Mouse (Mus musculus) spleen, embryonic (tissue): Measurements from ENCODE around the gene Lrp8.

Experiments used
- CTCF ChIA-PET: fragments of 350-600 bp; sonication (Branson Sonifier 250); formaldehyde crosslinking; loops from one replicate; lab custom pipeline; 2022; lab: Charles Lee

The Lrp8 gene

GRCm38 (mm10) chr4:107844971-107845370 is 42.9 kb downstream of the Lrp8 start:
- CTCF ChIA-PET: interaction anchor here (1.4 to 1.6 kb wide), 2 partner anchors 72 to 106 kb away, joined by 3 to 5 read pairs; no protein-coding TSS in a partner anchor

- CTCF ChIA-PET: interaction anchor here (0.8 to 1.0 kb wide), 2 partner anchors 11 to 110 kb away, joined by 3 read pairs; no protein-coding TSS in a partner anchor
Measured at GRCm38 (mm10) chr4:107846795-107847194, 44.7 kb downstream of the Lrp8 start.

GRCm38 (mm10) chr4:107848546-107848945 is 46.5 kb downstream of the Lrp8 start:
- CTCF ChIA-PET: no interaction called here

GRCm38 (mm10) chr4:107849621-107850020 is 47.6 kb downstream of the Lrp8 start:
- CTCF ChIA-PET: no interaction called here

GRCm38 (mm10) chr4:107850091-107850490 is 48.0 kb downstream of the Lrp8 start:
- CTCF ChIA-PET: no interaction called here

GRCm38 (mm10) chr4:107853333-107853732 is 51.3 kb downstream of the Lrp8 start:
- CTCF ChIA-PET: no interaction called here

- CTCF ChIA-PET: no interaction called here
Measured at GRCm38 (mm10) chr4:107853836-107854235, 51.8 kb downstream of the Lrp8 start.

- CTCF ChIA-PET: interaction anchor here (0.9 kb wide), 1 partner anchor 10 kb away, joined by 3 read pairs; no protein-coding TSS in a partner anchor
Measured at GRCm38 (mm10) chr4:107856958-107857686, 55.1 kb downstream of the Lrp8 start.

GRCm38 (mm10) chr4:107858995-107859394 is 56.9 kb downstream of the Lrp8 start:
- CTCF ChIA-PET: no interaction called here

- CTCF ChIA-PET: no interaction called here
Measured at GRCm38 (mm10) chr4:107864866-107865265, 62.8 kb downstream of the Lrp8 start.

GRCm38 (mm10) chr4:107879254-107880050 is 77.4 kb downstream of the Lrp8 start, which contains the start of gene Magoh:
Gene Magoh, plus strand, starts transcription at chr4:107879755.
- CTCF ChIA-PET: no interaction called here

GRCm38 (mm10) chr4:107881631-107882030 is 79.6 kb downstream of the Lrp8 start:
- CTCF ChIA-PET: no interaction called here

- CTCF ChIA-PET: no interaction called here
Measured at GRCm38 (mm10) chr4:107886371-107886770, 84.3 kb downstream of the Lrp8 start.

- CTCF ChIA-PET: no interaction called here
Measured at GRCm38 (mm10) chr4:107889385-107889730, 87.3 kb downstream of the Lrp8 start.

- CTCF ChIA-PET: interaction anchor here (0.5 kb wide), 1 partner anchor 191 kb away, joined by 4 read pairs; no protein-coding TSS in a partner anchor
Measured at GRCm38 (mm10) chr4:107889731-107890432, 87.8 kb downstream of the Lrp8 start, which contains the start of gene 0610037L13Rik. Gene 0610037L13Rik, plus strand, starts transcription at chr4:107889813.

GRCm38 (mm10) chr4:107892663-107893062 is 90.6 kb downstream of the Lrp8 start:
- CTCF ChIA-PET: no interaction called here

- CTCF ChIA-PET: no interaction called here
Measured at GRCm38 (mm10) chr4:107899211-107899927, 97.3 kb downstream of the Lrp8 start.

GRCm38 (mm10) chr4:107900206-107900605 is 98.1 kb downstream of the Lrp8 start:
- CTCF ChIA-PET: no interaction called here

- CTCF ChIA-PET: no interaction called here
Measured at GRCm38 (mm10) chr4:107904252-107904651, 102.2 kb downstream of the Lrp8 start.

GRCm38 (mm10) chr4:107906561-107906960 is 104.5 kb downstream of the Lrp8 start:
- CTCF ChIA-PET: interaction anchor here (0.6 kb wide), 1 partner anchor 1091 kb away, joined by 4 read pairs; no protein-coding TSS in a partner anchor

GRCm38 (mm10) chr4:107910020-107910419 is 108.0 kb downstream of the Lrp8 start:
- CTCF ChIA-PET: no interaction called here
